9 mouse cellular contexts compared by ENCODE assay signal in genomic region chr3:89817056-89817455, GRCm38 (mm10). TPM values are rescaled to one million over a fixed set of nuclear protein-coding genes. Genes with fewer than 3 reads are reported as not detected.
DNase-seq lines count a peak whose midpoint lies in the region; ATAC-seq lines count a peak whose summit lies in the region.
"Had no signal": no experiment of that assay in that cellular context is flagged by ENCODE, and none has a peak within 500 bp of the region (broad histone marks: within the 10 kb centered on the region; RNA-seq: fewer than 3 reads in every experiment).

No protein-coding gene starts in this region.

- no peak for ATAC-seq in heart, embryonic 12.5 days (ENCODE audit: insufficient number of reproducible peaks, low FRiP score)

- no peaks in the 10 kb centered on the region for H3K36me3 ChIP-seq in heart, embryonic 12.5 days
- H3K36me3 ChIP-seq in hindbrain, embryonic 10.5 days = no peaks in the 10 kb centered on the region
- H3K36me3 ChIP-seq: neural tube, embryonic 12.5 days had no signal

- H3K9me3 ChIP-seq in heart, embryonic 12.5 days (replicated peaks) = no peaks in the 10 kb centered on the region
- H3K9me3 ChIP-seq in hindbrain, embryonic 10.5 days = no peaks in the 10 kb centered on the region
- H3K9me3 ChIP-seq: neural tube, embryonic 12.5 days had no signal

- peaks cover 9% of the 10 kb centered on the region for H3K4me1 ChIP-seq in heart, embryonic 12.5 days (replicated peaks)
- H3K4me1 ChIP-seq in hindbrain, embryonic 10.5 days (replicated peaks) = no peaks in the 10 kb centered on the region
- H3K4me1 ChIP-seq: neural tube, embryonic 12.5 days had no signal

- H3K4me3 ChIP-seq in heart, embryonic 12.5 days = no peak overlapping the region
- no peak overlapping the region for H3K4me3 ChIP-seq in hindbrain, embryonic 10.5 days
- H3K4me3 ChIP-seq: neural tube, embryonic 12.5 days had no signal

- H3K27ac ChIP-seq in heart, embryonic 12.5 days (ENCODE audit: poor library complexity, severe bottlenecking) = no peak overlapping the region
- no peak overlapping the region for H3K27ac ChIP-seq in hindbrain, embryonic 10.5 days
- H3K27ac ChIP-seq: neural tube, embryonic 12.5 days had no signal

- 47% methylated on average over 4 of the region's 4 CpGs for WGBS in heart, embryonic 12.5 days
- 65% methylated on average over 4 of the region's 4 CpGs for whole genome bisulfite sequencing in hindbrain, embryonic 10.5 days

- peak; percentile 46 for DNase-seq in heart, adult 8-10 months (ENCODE audit: low spot score)
- peak; percentile 38 for DNase-seq in urinary bladder, postnatal 25 days (ENCODE audit: low spot score)
- DNase-seq in urinary bladder, adult 18-20 months (ENCODE audit: low spot score in 2 of 2) = no peak
- peak; percentile 58 for DNase-seq in gastrocnemius, postnatal 10 days
- DNase-seq in lung, postnatal 36 days = peak; percentile 75
- no peak for DNase-seq in hindbrain, embryonic 10.5 days (ENCODE audit: low spot score)
- no peak for DNase-seq in left cerebral cortex, adult 9 months (ENCODE audit: low spot score in 2 of 2)

- H3K4me2 ChIP-seq in heart, embryonic 12.5 days = no peak overlapping the region
- H3K4me2 ChIP-seq: neural tube, embryonic 12.5 days had no signal

- H3K9ac ChIP-seq in heart, embryonic 12.5 days = no peak overlapping the region
- H3K9ac ChIP-seq: neural tube, embryonic 12.5 days had no signal

- peaks cover 3% of the 10 kb centered on the region for H3K27me3 ChIP-seq in heart, embryonic 12.5 days (replicated peaks)
- H3K27me3 ChIP-seq in hindbrain, embryonic 10.5 days (ENCODE audit: insufficient read depth, poor library complexity, severe bottlenecking) = no peaks in the 10 kb centered on the region
- H3K27me3 ChIP-seq: neural tube, embryonic 12.5 days had no signal

RNA-seq across cellular contexts. Expression of gene She, which starts 14.1 kb away (rescaled TPM):
- 10 to 100 TPM in 3 of 4 experiments, 1 to 10 TPM in 1; 8.5 to 14.1 (median 12.4) TPM for total RNA-seq in heart, adult 8-10 months (2022)
- 9.6 and 10.5 TPM in 2 replicates for polyA plus RNA-seq in heart, embryonic 12.5 days (2016; fragmentation: Nextera tagmentation; extraction: Ambion mirVana)
- 10 to 100 TPM in 1 of 2 experiments, 1 to 10 TPM in 1; 9.4 to 10.7 TPM for total RNA-seq in gastrocnemius, postnatal 10 days (2021)
- 2.3 and 2.8 TPM in 2 replicates for polyA plus RNA-seq in hindbrain, embryonic 10.5 days (2016; fragmentation: Nextera tagmentation; extraction: Ambion mirVana)

RNA-seq across cellular contexts. Expression of gene Ube2q1, which starts 43.6 kb away (rescaled TPM):
- 10 to 100 TPM; 21.6 to 25.2 (median 23.0) TPM for total RNA-seq in heart, adult 8-10 months (2022)
- 13.4 and 14.4 TPM in 2 replicates for polyA plus RNA-seq in heart, embryonic 12.5 days (2016; fragmentation: Nextera tagmentation; extraction: Ambion mirVana)
- total RNA-seq in gastrocnemius, postnatal 10 days (2021) = 10 to 100 TPM; 17.9 to 23.7 TPM
- 12.5 and 17.1 TPM in 2 replicates for polyA plus RNA-seq in hindbrain, embryonic 10.5 days (2016; fragmentation: Nextera tagmentation; extraction: Ambion mirVana)

RNA-seq across cellular contexts. Expression of gene Chrnb2, which starts 52.6 kb away (rescaled TPM):
- total RNA-seq in heart, adult 8-10 months (2022) = under 1 TPM; 0.11 to 0.22 (median 0.16) TPM
- 0.32 and 0.36 TPM in 2 replicates for polyA plus RNA-seq in heart, embryonic 12.5 days (2016; fragmentation: Nextera tagmentation; extraction: Ambion mirVana)
- under 1 TPM; 0.16 to 0.23 TPM for total RNA-seq in gastrocnemius, postnatal 10 days (2021)
- 8.9 and 16.2 TPM in 2 replicates for polyA plus RNA-seq in hindbrain, embryonic 10.5 days (2016; fragmentation: Nextera tagmentation; extraction: Ambion mirVana)

Comparison
In these comparisons a context has a peak if more than half of its experiments do, and no peak if none do; other contexts are left out.
1. DNase-seq: peak in heart, adult 8-10 months (single experiment), urinary bladder, postnatal 25 days (single experiment), gastrocnemius, postnatal 10 days (single experiment) and lung, postnatal 36 days (single experiment); none in urinary bladder, adult 18-20 months (0 of 2), hindbrain, embryonic 10.5 days (single experiment) and left cerebral cortex, adult 9 months (0 of 2).